Mouse (Mus musculus) C2C12 (cell line): Measurements from ENCODE around the gene Tcl1.

Source experiments
- CEBPB ChIP-seq: IDR thresholded peaks from one replicate; pipeline ENCODE4 v1.6.1; 2011; ENCODE audit warnings: low read depth, mild to moderate bottlenecking, control low read depth, moderate library complexity
- CTCF ChIP-seq: IDR thresholded peaks from one replicate; pipeline ENCODE4 v1.5.1; 2011; ENCODE audit not compliant: control insufficient read depth, insufficient read depth, insufficient read length
- FOSL1 ChIP-seq: IDR thresholded peaks from one replicate; pipeline ENCODE4 v1.8.0; 2011; ENCODE audit warnings: mild to moderate bottlenecking, low read length; ENCODE audit not compliant: poor library complexity, insufficient read depth, severe bottlenecking
- MAX ChIP-seq: IDR thresholded peaks from one replicate; pipeline ENCODE4 v1.6.1; 2011; ENCODE audit warnings: mild to moderate bottlenecking, control low read depth
- MYOD1 ChIP-seq: IDR thresholded peaks from one replicate; pipeline ENCODE4 v1.6.1; 2011; ENCODE audit warnings: low read depth; ENCODE audit not compliant: control insufficient read depth, insufficient read length
- MYOG ChIP-seq: IDR thresholded peaks from one replicate; pipeline ENCODE4 v1.6.1; 2011; ENCODE audit not compliant: control insufficient read depth, insufficient read length; ENCODE audit errors: extremely low read depth
- USF1 ChIP-seq: IDR thresholded peaks from one replicate; pipeline ENCODE4 v1.6.1; 2011; ENCODE audit warnings: low read depth, mild to moderate bottlenecking, control low read depth, moderate library complexity

DNA sequence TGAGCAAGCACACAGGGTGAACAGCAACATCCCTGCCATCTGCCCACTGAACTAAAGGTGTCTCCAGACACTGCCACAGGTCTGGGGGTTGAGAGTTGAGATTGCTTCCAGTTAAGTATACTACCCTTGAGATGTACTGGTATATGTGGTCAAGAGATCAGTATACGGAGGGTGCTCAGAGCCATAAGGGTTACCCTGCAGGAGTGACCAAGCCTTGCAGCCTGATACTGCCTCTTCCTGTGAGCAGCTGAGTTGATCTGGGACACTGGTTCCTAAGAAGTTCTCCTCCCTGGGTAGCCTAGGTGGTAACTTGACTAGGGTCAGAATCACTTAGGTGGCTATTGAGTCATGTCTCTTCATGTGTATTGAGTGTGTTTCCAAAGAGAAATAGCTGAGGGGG, 14.2 kb downstream of the Tcl1 start:
- no peak for TF ChIP-seq CTCF
- no peak for TF ChIP-seq CEBPB
- no peak for TF ChIP-seq USF1
- TF ChIP-seq MYOD1 = no peak
- no peak for TF ChIP-seq FOSL1
- no peak for TF ChIP-seq MAX
- TF ChIP-seq MYOG = no peak
